Mouse (Mus musculus) heart, embryonic 15.5 days (tissue): Measurements from ENCODE around the gene Tmem270. TPM values are rescaled to one million over a fixed set of nuclear protein-coding genes. Genes with fewer than 3 reads are reported as not detected.

Experiments
- ATAC-seq: fragments of 200-750 bp; cut with Nextera tagmentation; replicated peaks from 2 replicates; pipeline ENCODE4 v1.8.0; 2017; ENCODE audit warnings: low read depth, moderate TSS enrichment; ENCODE audit not compliant: insufficient number of reproducible peaks, insufficient read depth, low FRiP score
- H3K27ac ChIP-seq: fragments of 300-500 bp; sonication (generic); 2 replicates; pipeline ENCODE4 v1.5.1; 2015; ENCODE audit warnings: mild to moderate bottlenecking, inconsistent platforms
- H3K27me3 ChIP-seq: fragments of 300-500 bp; sonication (generic); 2 replicates; pipeline ENCODE4 v1.6.1; 2015; ENCODE audit warnings: inconsistent platforms
- H3K36me3 ChIP-seq: fragments of 300-500 bp; sonication (generic); 2 replicates; pipeline ENCODE4 v1.6.1; 2015; ENCODE audit warnings: mild to moderate bottlenecking, inconsistent platforms
- H3K4me1 ChIP-seq: fragments of 300-500 bp; sonication (generic); replicated peaks from 2 replicates; pipeline ENCODE4 v1.6.1; 2015; ENCODE audit warnings: inconsistent platforms
- H3K4me2 ChIP-seq: fragments of 300-500 bp; sonication (generic); 2 replicates; pipeline ENCODE4 v1.6.1; 2015; ENCODE audit warnings: inconsistent platforms, mild to moderate bottlenecking, moderate library complexity
- H3K4me3 ChIP-seq: fragments of 300-500 bp; sonication (generic); 2 replicates; pipeline ENCODE4 v1.5.1; 2015; ENCODE audit warnings: mild to moderate bottlenecking, inconsistent platforms
- H3K9ac ChIP-seq: fragments of 300-500 bp; sonication (generic); 2 replicates; pipeline ENCODE4 v1.6.1; 2015; ENCODE audit warnings: mild to moderate bottlenecking, inconsistent platforms
- H3K9me3 ChIP-seq: fragments of 300-500 bp; sonication (generic); replicated peaks from 2 replicates; pipeline ENCODE4 v1.6.1; 2016; ENCODE audit warnings: inconsistent platforms
- WGBS: fragments of 180-500 bp; shearing (Covaris S2); methylation state at CpG from one replicate; pipeline ENCODE4 v1.1.7; 2015; ENCODE audit warnings: mixed read lengths; 5-methylcytosine and 5-hydroxymethylcytosine counted together
- polyA plus RNA-seq: library from polyadenylated mRNA; unstranded; fragments of >200 nt; fragmentation: Nextera tagmentation; extraction: Ambion mirVana; gene quantifications from 2 replicates; pipeline ENCODE4 v1.2.1, GENCODE M21; 2015

Tmem270 gene
- not detected in 2 replicates for polyA plus RNA-seq

- Histone ChIP-seq H3K4me1 (no peaks in the 10 kb centered on the region), H3K4me3 (no peak within 1 kb of the TSS), H3K9ac (no peak within 1 kb of the TSS), H3K36me3 (no peaks in the 10 kb centered on the region), H3K9me3 (no peaks in the 10 kb centered on the region), H3K27ac (no peak within 1 kb of the TSS), H3K4me2 (no peak within 1 kb of the TSS), H3K27me3 (no peaks in the 10 kb centered on the region)
- no peak for ATAC-seq
- WGBS: 80% methylated on average over 6 of the region's 6 CpGs
Observed at GRCm38 (mm10) chr5:134906633-134907032, at the start of gene Tmem270. Gene Tmem270, minus strand, starts transcription at chr5:134906733.

- H3K36me3 ChIP-seq: no peaks in the 10 kb centered on the region
- H3K4me2 ChIP-seq: no peak overlapping the region
- H3K9ac ChIP-seq: no peak overlapping the region
- H3K4me3 ChIP-seq: no peak overlapping the region
- ATAC-seq: no peak
- no peaks in the 10 kb centered on the region for H3K9me3 ChIP-seq
- H3K27ac ChIP-seq: no peak overlapping the region
- peaks cover 4% of the 10 kb centered on the region; the same call in 1 of the 2 replicates for H3K27me3 ChIP-seq
- peaks cover 20% of the 10 kb centered on the region for H3K4me1 ChIP-seq
- 50% methylated on average over 5 of the region's 5 CpGs for WGBS
Observed at GRCm38 (mm10) chr5:134955491-134955890, 49.0 kb upstream of the Tmem270 start.

- peak; percentile 71 for ATAC-seq
- Histone ChIP-seq H3K27me3 (peaks cover 16% of the 10 kb centered on the region), H3K36me3 (no peaks in the 10 kb centered on the region), H3K4me2 (peak overlapping the region; percentile 56), H3K4me3 (peak overlapping the region; percentile 14; the same call in 1 of the 2 replicates), H3K4me1 (peaks cover 31% of the 10 kb centered on the region), H3K9ac (no peak overlapping the region), H3K27ac (peak overlapping the region; percentile 68), H3K9me3 (no peaks in the 10 kb centered on the region)
- WGBS: 9% methylated on average over 19 of the region's 19 CpGs
Observed at GRCm38 (mm10) chr5:134951053-134951884, 44.7 kb upstream of the Tmem270 start.

GRCm38 (mm10) chr5:134948085-134948439 lies 41.5 kb upstream of the Tmem270 start:
- no peak overlapping the region for H3K27ac ChIP-seq
- peaks cover 35% of the 10 kb centered on the region for H3K4me1 ChIP-seq
- no peak overlapping the region for H3K4me2 ChIP-seq
- H3K9ac ChIP-seq: no peak overlapping the region
- H3K36me3 ChIP-seq: no peaks in the 10 kb centered on the region
- H3K27me3 ChIP-seq: peaks cover 27% of the 10 kb centered on the region
- 53% methylated on average over 4 of the region's 4 CpGs for WGBS
- ATAC-seq: no peak
- no peaks in the 10 kb centered on the region for H3K9me3 ChIP-seq
- no peak overlapping the region for H3K4me3 ChIP-seq

GRCm38 (mm10) chr5:134947420-134948084 lies 41.0 kb upstream of the Tmem270 start:
- H3K9ac ChIP-seq: no peak overlapping the region
- WGBS: 53% methylated on average over 5 of the region's 5 CpGs
- H3K36me3 ChIP-seq: no peaks in the 10 kb centered on the region
- peaks cover 35% of the 10 kb centered on the region for H3K4me1 ChIP-seq
- H3K27ac ChIP-seq: no peak overlapping the region
- H3K4me2 ChIP-seq: no peak overlapping the region
- ATAC-seq: no peak
- peaks cover 27% of the 10 kb centered on the region for H3K27me3 ChIP-seq
- no peak overlapping the region for H3K4me3 ChIP-seq
- H3K9me3 ChIP-seq: no peaks in the 10 kb centered on the region

- Histone ChIP-seq H3K4me2 (peak within 1 kb of the TSS; percentile 39), H3K9ac (no peak within 1 kb of the TSS)
Observed at GRCm38 (mm10) chr5:134946857-134947255, 40.3 kb upstream of the Tmem270 start, which contains the start of gene Cldn4. Gene Cldn4, minus strand, starts transcription at chr5:134946934.

GRCm38 (mm10) chr5:134946063-134946856 lies 39.7 kb upstream of the Tmem270 start:
- peak overlapping the region; percentile 28 for H3K4me3 ChIP-seq
- ATAC-seq: no peak
- H3K27ac ChIP-seq: no peak overlapping the region; the same call in 1 of the 2 replicates

More at GRCm38 (mm10) chr5:134946857-134947255, 40.3 kb upstream of the Tmem270 start, which contains the start of gene Cldn4:
- Histone ChIP-seq H3K27me3 (peaks cover 27% of the 10 kb centered on the region), H3K36me3 (no peaks in the 10 kb centered on the region), H3K9me3 (no peaks in the 10 kb centered on the region), H3K4me3 (peak within 1 kb of the TSS; percentile 28), H3K4me1 (peaks cover 35% of the 10 kb centered on the region), H3K27ac (no peak within 1 kb of the TSS; the same call in 1 of the 2 replicates)
- WGBS: 14% methylated on average over 11 of the region's 11 CpGs
- no peak for ATAC-seq

GRCm38 (mm10) chr5:134945266-134945959 lies 38.9 kb upstream of the Tmem270 start:
- no peaks in the 10 kb centered on the region for H3K9me3 ChIP-seq
- peaks cover 23% of the 10 kb centered on the region for H3K4me1 ChIP-seq
- ATAC-seq: no peak
- WGBS: 50% methylated on average over 18 of the region's 19 CpGs
- H3K4me3 ChIP-seq: peak overlapping the region; percentile 28; the same call in 1 of the 2 replicates
- no peak overlapping the region for H3K27ac ChIP-seq
- H3K4me2 ChIP-seq: peak overlapping the region; percentile 39; the same call in 1 of the 2 replicates
- peaks cover 24% of the 10 kb centered on the region for H3K27me3 ChIP-seq
- H3K9ac ChIP-seq: no peak overlapping the region
- no peaks in the 10 kb centered on the region for H3K36me3 ChIP-seq

More at GRCm38 (mm10) chr5:134946063-134946856, 39.7 kb upstream of the Tmem270 start:
- Histone ChIP-seq H3K4me2 (peak overlapping the region; percentile 39), H3K4me1 (peaks cover 29% of the 10 kb centered on the region), H3K9me3 (no peaks in the 10 kb centered on the region), H3K27me3 (peaks cover 25% of the 10 kb centered on the region), H3K9ac (no peak overlapping the region), H3K36me3 (no peaks in the 10 kb centered on the region)
- 30% methylated on average over 43 of the region's 43 CpGs for WGBS

- Histone ChIP-seq H3K9me3 (no peaks in the 10 kb centered on the region), H3K4me1 (peaks cover 23% of the 10 kb centered on the region), H3K4me3 (no peak overlapping the region), H3K36me3 (no peaks in the 10 kb centered on the region), H3K27me3 (peaks cover 24% of the 10 kb centered on the region), H3K4me2 (no peak overlapping the region), H3K9ac (no peak overlapping the region), H3K27ac (no peak overlapping the region)
- ATAC-seq: no peak
- 65% methylated on average over 5 of the region's 5 CpGs for WGBS
Observed at GRCm38 (mm10) chr5:134944179-134944578, 37.6 kb upstream of the Tmem270 start.

- peaks cover 24% of the 10 kb centered on the region for H3K27me3 ChIP-seq
- H3K4me2 ChIP-seq: no peak overlapping the region
- no peaks in the 10 kb centered on the region for H3K36me3 ChIP-seq
- peaks cover 18% of the 10 kb centered on the region for H3K4me1 ChIP-seq
- H3K27ac ChIP-seq: no peak overlapping the region
- H3K4me3 ChIP-seq: no peak overlapping the region
- ATAC-seq: no peak
- WGBS: 55% methylated on average over 2 of the region's 2 CpGs
- no peaks in the 10 kb centered on the region for H3K9me3 ChIP-seq
- no peak overlapping the region for H3K9ac ChIP-seq
Observed at GRCm38 (mm10) chr5:134942740-134943139, 36.2 kb upstream of the Tmem270 start.
